Mouse (Mus musculus): Measurements from ENCODE around the gene Prrg4. TPM values are rescaled to one million over a fixed set of nuclear protein-coding genes. Genes with fewer than 3 reads are reported as not detected.
"Not testable (repeated sequence)": the region's sequence is repeated elsewhere in the genome, so short reads cannot be mapped to it uniquely, and the experiment has no call there.

The Prrg4 gene
- total RNA-seq, 2 experiments from 2014 or later, result 0.09 to 0.15 TPM

- no peak for ATAC-seq (ENCODE audit: poor library complexity, severe bottlenecking)
Measured at GRCm38 (mm10) chr2:104842559-104842958, 7.1 kb downstream of the Prrg4 start.

DNA sequence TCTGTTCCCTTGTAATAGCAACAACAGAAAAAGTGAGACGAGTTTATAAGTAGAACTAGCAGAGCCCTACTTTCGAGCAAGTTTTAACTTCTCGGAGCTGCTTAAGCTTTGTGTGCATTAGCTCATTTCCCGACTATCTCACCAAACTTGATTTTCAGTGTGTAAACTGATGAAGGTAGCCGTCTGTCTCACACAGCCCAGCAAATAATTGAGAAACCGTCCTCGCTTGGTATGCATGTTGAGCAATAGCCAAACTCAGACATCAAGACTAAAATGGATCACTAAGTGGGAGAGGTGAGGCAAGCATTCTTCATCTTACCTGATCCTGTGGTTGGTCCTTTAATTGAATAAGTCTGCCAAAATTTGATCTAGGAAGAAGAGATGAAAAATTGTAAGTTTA lies 7.9 kb downstream of the Prrg4 start:
- ATAC-seq (ENCODE audit: poor library complexity, severe bottlenecking), result no peak

GRCm38 (mm10) chr2:104840974-104841373 lies 8.7 kb downstream of the Prrg4 start:
- no peak for ATAC-seq (ENCODE audit: poor library complexity, severe bottlenecking)

- ATAC-seq (ENCODE audit: poor library complexity, severe bottlenecking), result no peak
Measured at GRCm38 (mm10) chr2:104832486-104832885, 17.2 kb downstream of the Prrg4 start.

GRCm38 (mm10) chr2:104826191-104826590 lies 23.5 kb downstream of the Prrg4 start:
- ATAC-seq (ENCODE audit: poor library complexity, severe bottlenecking), result no peak

DNA sequence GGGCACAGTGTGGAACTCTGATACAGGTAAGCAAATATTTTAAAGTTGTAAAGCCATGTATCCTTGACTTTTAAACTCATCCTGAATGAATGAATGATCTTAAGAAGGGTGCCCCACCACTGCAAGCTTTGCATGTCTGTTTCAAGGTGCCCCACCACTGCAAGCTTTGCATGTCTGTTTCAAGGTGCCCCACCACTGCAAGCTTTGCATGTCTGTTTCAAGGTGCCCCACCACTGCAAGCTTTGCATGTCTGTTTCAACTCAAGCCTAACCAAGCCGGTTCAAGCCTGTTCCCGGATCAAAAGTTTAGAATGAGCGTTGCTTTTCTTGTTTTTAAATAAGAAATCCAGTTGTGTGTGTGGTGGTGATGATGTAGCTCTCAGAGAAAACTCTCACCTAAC lies 30.9 kb downstream of the Prrg4 start:
- not testable (repeated sequence) for ATAC-seq (ENCODE audit: poor library complexity, severe bottlenecking)

DNA sequence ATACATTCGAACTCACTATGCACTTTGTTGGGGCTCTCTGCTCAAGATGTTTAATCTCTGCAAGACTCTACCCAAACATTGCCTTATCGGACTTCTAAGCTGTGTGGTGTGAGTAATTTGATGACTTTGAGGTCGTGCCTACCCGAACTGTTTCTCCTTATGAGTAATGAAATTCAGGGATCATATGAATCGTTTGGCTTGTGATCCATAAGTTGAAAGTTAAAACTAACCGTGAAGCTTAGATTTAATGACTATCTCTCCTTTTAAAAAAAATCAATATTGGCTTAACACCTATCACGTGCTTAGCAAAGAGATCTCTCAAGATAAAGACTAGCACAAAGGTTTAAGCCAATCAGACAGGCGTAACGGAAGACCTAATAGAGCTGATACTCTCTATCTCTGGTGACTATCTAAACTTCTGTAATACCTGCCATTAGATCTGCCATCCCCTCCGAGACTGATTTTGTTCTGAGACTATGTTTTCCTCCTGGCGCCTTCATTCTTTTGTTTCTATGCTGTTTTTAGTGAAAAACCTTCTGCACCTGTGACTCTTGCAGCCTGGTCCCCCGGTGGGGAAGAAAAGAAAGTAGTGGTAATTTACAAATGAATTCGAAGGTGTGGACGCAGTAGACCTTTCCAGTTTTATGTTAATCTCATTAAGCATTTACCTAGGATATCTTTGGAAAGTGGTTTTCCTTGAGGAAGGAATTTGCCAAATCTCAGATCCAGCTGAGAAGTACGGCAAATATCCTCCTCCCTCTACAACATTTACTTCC lies 31.9 kb downstream of the Prrg4 start:
- peak; percentile 0; the same call in 1 of the 2 replicates for ATAC-seq (ENCODE audit: poor library complexity, severe bottlenecking)

DNA sequence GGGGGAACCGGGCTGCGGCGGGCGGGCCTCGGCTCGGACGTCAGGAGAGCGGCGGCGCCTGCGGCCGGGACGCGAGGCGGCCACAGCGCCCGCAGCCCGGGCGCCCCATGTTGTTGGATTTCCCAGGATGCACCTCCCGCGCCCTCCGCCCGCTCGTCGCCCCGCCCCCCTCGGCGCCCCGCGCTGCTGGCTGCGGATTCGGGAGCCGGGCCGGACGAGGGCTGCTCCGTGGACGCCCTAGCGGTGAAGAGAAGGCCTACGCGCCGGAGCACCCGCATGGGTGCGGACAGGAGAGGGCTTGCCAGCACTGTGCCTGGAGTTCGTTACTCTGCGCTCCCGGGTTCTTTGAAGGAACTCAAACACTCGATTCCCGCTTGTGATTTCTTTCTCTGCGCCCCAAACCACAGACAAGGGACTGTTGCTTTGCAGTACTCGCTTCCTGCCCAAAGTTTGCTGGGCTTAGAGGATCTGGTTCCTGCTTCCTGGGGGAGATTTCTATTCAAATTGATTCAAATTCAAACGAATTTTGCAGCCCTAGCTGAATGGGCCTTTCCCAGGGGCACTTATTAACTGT lies 32.7 kb downstream of the Prrg4 start:
- ATAC-seq (ENCODE audit: poor library complexity, severe bottlenecking), result peak; percentile 91

- no peak for ATAC-seq (ENCODE audit: poor library complexity, severe bottlenecking)
Measured at GRCm38 (mm10) chr2:104816371-104816827, 33.3 kb downstream of the Prrg4 start, which contains the start of gene Qser1. Gene Qser1, minus strand, starts transcription at chr2:104816760.

DNA sequence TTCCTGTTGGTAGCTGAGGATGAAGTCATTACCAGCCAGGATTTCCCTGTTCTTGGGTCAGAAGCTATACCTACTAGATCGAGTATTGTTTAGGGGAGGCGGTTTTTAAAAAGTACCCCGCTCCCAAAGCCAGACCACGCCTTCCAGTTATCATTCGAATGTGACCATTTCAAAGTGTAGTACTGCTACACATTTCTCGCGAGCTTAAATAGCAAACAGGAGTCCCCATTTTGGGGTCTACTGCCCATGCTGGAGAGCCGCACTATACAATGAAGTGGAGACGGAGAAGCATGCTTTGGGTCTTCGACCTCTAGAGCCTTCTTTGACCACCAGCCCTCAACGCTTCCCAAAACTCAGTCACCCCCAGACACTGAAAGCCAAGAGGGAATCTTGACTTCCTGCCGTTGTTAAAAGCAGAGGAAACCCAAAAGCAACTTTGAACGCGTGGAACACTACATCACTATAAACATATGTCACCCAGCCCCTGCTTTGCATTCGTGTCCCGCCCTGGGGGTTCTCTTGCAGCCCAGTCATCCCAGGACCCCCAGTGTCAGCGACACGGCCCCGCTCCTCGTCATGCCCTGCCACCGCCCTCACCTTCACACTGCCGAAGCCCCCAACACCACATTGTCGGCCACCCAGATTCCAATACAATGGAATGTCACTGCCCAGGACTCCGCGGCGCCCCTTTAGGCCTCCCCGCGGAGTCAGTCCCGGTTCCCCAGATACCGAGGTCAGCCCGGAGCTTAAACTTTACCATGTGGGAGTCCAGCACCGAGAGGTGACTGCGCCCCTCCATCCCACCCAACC lies 33.9 kb downstream of the Prrg4 start:
- 0 out of 2 replicates have a peak, but pooled peaks have one; percentile 5 for ATAC-seq (ENCODE audit: poor library complexity, severe bottlenecking)

DNA sequence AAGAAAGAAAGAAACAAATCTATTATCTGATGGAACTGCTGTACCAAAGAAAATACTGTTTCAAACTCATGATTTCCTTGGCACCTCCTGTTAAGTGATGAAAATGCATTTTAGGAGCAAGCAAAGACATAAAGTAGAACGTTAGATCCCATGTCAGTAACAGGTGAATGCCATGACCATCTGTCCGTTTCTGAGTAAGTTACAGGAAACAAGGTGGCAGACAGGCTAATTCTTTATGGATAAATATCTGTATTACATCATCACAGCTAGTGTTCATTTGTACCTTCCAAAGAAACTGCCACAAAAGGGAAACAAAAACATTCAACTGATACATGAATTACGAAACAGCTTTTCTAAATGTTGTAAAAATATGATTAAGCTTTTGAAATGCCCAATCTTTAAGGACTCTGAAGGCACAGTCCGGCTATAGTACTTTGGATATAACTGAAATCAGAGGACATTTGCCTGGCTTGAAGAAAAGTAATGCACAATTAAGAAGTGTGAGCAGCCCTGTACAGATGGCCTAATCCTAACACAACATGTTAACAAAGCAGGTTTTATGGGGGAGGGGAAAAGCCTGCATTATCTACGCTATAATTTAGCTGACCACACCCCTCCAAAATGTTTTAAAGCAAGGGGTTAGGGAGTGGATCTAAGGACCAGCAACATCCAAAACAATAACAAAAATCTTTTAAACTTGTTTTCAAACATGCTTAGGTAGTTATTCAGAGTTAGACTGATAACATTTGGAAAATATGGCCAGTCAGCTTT lies 35.3 kb downstream of the Prrg4 start:
- no peak for ATAC-seq (ENCODE audit: poor library complexity, severe bottlenecking)

DNA sequence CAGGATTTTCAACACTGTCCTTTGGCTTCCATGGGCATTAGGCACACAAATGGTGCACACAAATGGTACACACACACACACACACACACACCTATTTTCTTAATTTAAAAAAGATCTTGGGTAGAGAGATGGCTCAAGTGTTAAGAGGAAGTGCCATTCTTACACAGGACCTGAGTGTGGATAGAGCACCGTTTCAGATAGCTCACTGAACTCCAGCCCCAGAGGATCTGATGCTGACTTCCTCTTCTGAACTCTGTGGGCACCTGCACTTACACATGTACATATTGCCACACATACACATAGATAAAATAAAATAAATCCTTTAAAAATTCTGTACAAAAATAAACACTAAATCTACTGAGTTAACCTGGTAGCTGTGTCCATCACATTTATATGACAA lies 44.2 kb downstream of the Prrg4 start:
- peak; percentile 84 for ATAC-seq (ENCODE audit: poor library complexity, severe bottlenecking)

Other genes starting within 250 kb of the Prrg4 start
- gene Tcp11l1, start 137.7 kb downstream of the Prrg4 start, total RNA-seq (2015), result 10.6 and 14.6 TPM in 2 replicates
- 3.0 and 6.7 TPM in 2 replicates for gene Tcp11l1, start 137.7 kb downstream of the Prrg4 start, total RNA-seq (2017)
- not detected in 2 replicates for gene Pin1rt1, start 133.5 kb downstream of the Prrg4 start, total RNA-seq (2015)
- gene Pin1rt1, start 133.5 kb downstream of the Prrg4 start, total RNA-seq (2017), result not detected in 2 replicates
- gene Depdc7, start 107.0 kb downstream of the Prrg4 start, total RNA-seq (2015), result 14.2 and 15.3 TPM in 2 replicates
- 14.0 and 20.2 TPM in 2 replicates for gene Depdc7, start 107.0 kb downstream of the Prrg4 start, total RNA-seq (2017)
- 25.6 and 26.5 TPM in 2 replicates for gene Qser1, start 33.1 kb downstream of the Prrg4 start, total RNA-seq (2015)
- gene Qser1, start 33.1 kb downstream of the Prrg4 start, total RNA-seq (2017), result 6.8 and 9.7 TPM in 2 replicates
- gene Ccdc73, start 17.9 kb upstream of the Prrg4 start, total RNA-seq (2015), result 2.2 and 7.2 TPM in 2 replicates
- gene Ccdc73, start 17.9 kb upstream of the Prrg4 start, total RNA-seq (2017), result 6.5 and 8.5 TPM in 2 replicates
- 267 and 274 TPM in 2 replicates for gene Eif3m, start 167.2 kb upstream of the Prrg4 start, total RNA-seq (2015)
- 165 and 245 TPM in 2 replicates for gene Eif3m, start 167.2 kb upstream of the Prrg4 start, total RNA-seq (2017)
- not detected in 2 replicates for gene Gm11060, start 242.1 kb upstream of the Prrg4 start, total RNA-seq (2015)
- gene Gm11060, start 242.1 kb upstream of the Prrg4 start, total RNA-seq (2017), result not detected in 2 replicates